Mouse (Mus musculus): ENCODE measurements around the gene Ercc2. TPM values are rescaled to one million over a fixed set of nuclear protein-coding genes. Genes with fewer than 3 reads are reported as not detected.

Ercc2 gene
- polyA plus RNA-seq, 1 experiment from 2014 or later, result 25.2 TPM

- DNase-seq (ENCODE audit: low spot score) (no peak), ATAC-seq (replicated peaks; ENCODE audit: low FRiP score) (no peak)
- Histone ChIP-seq H3K27me3 (ENCODE audit: control insufficient read depth, insufficient read depth, low read length) (no peaks in the 10 kb centered on the region), H3K36me3 (ENCODE audit: control insufficient read depth, insufficient read depth, low read length) (peaks cover 21% of the 10 kb centered on the region), H3K9me3 (ENCODE audit: control insufficient read depth, low read length) (no peaks in the 10 kb centered on the region), H3K4me1 (replicated peaks; ENCODE audit: control insufficient read depth, insufficient read depth, low read length) (no peaks in the 10 kb centered on the region), H3K27ac (ENCODE audit: low read depth, low read length) (no peak overlapping the region), H3K4me2 (ENCODE audit: low read depth, low read length, severe bottlenecking) (no peak overlapping the region), H3K4me3 (ENCODE audit: low read depth, low read length) (no peak overlapping the region), H3K9ac (ENCODE audit: low read length) (no peak overlapping the region)
- WGBS, result 82% methylated on average over 9 of the region's 9 CpGs
Observed at GRCm38 (mm10) chr7:19437048-19437447, 55.2 kb downstream of the Ercc2 start.

- H3K36me3 ChIP-seq (ENCODE audit: control insufficient read depth, insufficient read depth, low read length), result peaks cover 3% of the 10 kb centered on the region; the same call in 1 of the 2 replicates
- ATAC-seq (replicated peaks; ENCODE audit: low FRiP score) (no peak), DNase-seq (ENCODE audit: low spot score) (no peak)
- no peaks in the 10 kb centered on the region for H3K27me3 ChIP-seq (ENCODE audit: control insufficient read depth, insufficient read depth, low read length)
- H3K4me2 ChIP-seq (ENCODE audit: low read depth, low read length, severe bottlenecking), result no peak overlapping the region
- H3K27ac ChIP-seq (ENCODE audit: low read depth, low read length), result no peak overlapping the region
- no peaks in the 10 kb centered on the region for H3K4me1 ChIP-seq (replicated peaks; ENCODE audit: control insufficient read depth, insufficient read depth, low read length)
- H3K4me3 ChIP-seq (ENCODE audit: low read depth, low read length), result no peak overlapping the region
- H3K9ac ChIP-seq (ENCODE audit: low read length), result no peak overlapping the region
- 91% methylated on average over 9 of the region's 9 CpGs for WGBS
- no peaks in the 10 kb centered on the region for H3K9me3 ChIP-seq (ENCODE audit: control insufficient read depth, low read length)
Observed at GRCm38 (mm10) chr7:19441448-19442091, 59.8 kb downstream of the Ercc2 start.

- 47% methylated on average over 3 of the region's 3 CpGs for WGBS
- ATAC-seq (replicated peaks; ENCODE audit: low FRiP score), result no peak; the same call in 1 of the 2 replicates
- H3K27me3 ChIP-seq (ENCODE audit: control insufficient read depth, insufficient read depth, low read length), result no peaks in the 10 kb centered on the region
- peak; percentile 87 for DNase-seq (ENCODE audit: low spot score)
- peaks cover 3% of the 10 kb centered on the region; the same call in 1 of the 2 replicates for H3K36me3 ChIP-seq (ENCODE audit: control insufficient read depth, insufficient read depth, low read length)
- no peak overlapping the region for H3K4me3 ChIP-seq (ENCODE audit: low read depth, low read length)
- no peaks in the 10 kb centered on the region for H3K9me3 ChIP-seq (ENCODE audit: control insufficient read depth, low read length)
- H3K9ac ChIP-seq (ENCODE audit: low read length), result no peak overlapping the region
- H3K27ac ChIP-seq (ENCODE audit: low read depth, low read length), result no peak overlapping the region
- H3K4me1 ChIP-seq (replicated peaks; ENCODE audit: control insufficient read depth, insufficient read depth, low read length), result no peaks in the 10 kb centered on the region
- no peak overlapping the region for H3K4me2 ChIP-seq (ENCODE audit: low read depth, low read length, severe bottlenecking)
Observed at GRCm38 (mm10) chr7:19443344-19443743, 61.5 kb downstream of the Ercc2 start.

- Histone ChIP-seq H3K4me3 (ENCODE audit: low read depth, low read length) (no peak overlapping the region), H3K27me3 (ENCODE audit: control insufficient read depth, insufficient read depth, low read length) (no peaks in the 10 kb centered on the region), H3K36me3 (ENCODE audit: control insufficient read depth, insufficient read depth, low read length) (peaks cover 3% of the 10 kb centered on the region; the same call in 1 of the 2 replicates), H3K4me2 (ENCODE audit: low read depth, low read length, severe bottlenecking) (no peak overlapping the region), H3K27ac (ENCODE audit: low read depth, low read length) (no peak overlapping the region), H3K9ac (ENCODE audit: low read length) (no peak overlapping the region), H3K4me1 (replicated peaks; ENCODE audit: control insufficient read depth, insufficient read depth, low read length) (no peaks in the 10 kb centered on the region), H3K9me3 (ENCODE audit: control insufficient read depth, low read length) (no peaks in the 10 kb centered on the region)
- ATAC-seq (replicated peaks; ENCODE audit: low FRiP score) (no peak), DNase-seq (ENCODE audit: low spot score) (no peak)
- WGBS, result 91% methylated on average over 12 of the region's 12 CpGs
Observed at GRCm38 (mm10) chr7:19444801-19445200, 63.0 kb downstream of the Ercc2 start.

MicroRNAs encoded within 50 kb of the gene (microRNA counts, 519-probe panel; counts per million panel counts)
- microRNA mmu-miR-343, result 31.2 counts per million

Small RNAs within 50 kb of the gene (microRNA-seq; reads per million reads assigned to microRNA genes)
- gene Mir343 (ENCODE audit: insufficient number of aligned reads), result not detected

Other genes with a start within 250 kb of the Ercc2 start
- 13.8 and 13.9 TPM in 2 replicates for gene Qpctl, start 232.7 kb upstream of the Ercc2 start, polyA plus RNA-seq (2014; fragmentation: Nextera tagmentation; extraction: Ambion mirVana)
- 154 and 158 TPM in 2 replicates for gene Snrpd2, start 232.3 kb upstream of the Ercc2 start, polyA plus RNA-seq (2014; fragmentation: Nextera tagmentation; extraction: Ambion mirVana)
- gene Gipr, start 215.9 kb upstream of the Ercc2 start, polyA plus RNA-seq (2014; fragmentation: Nextera tagmentation; extraction: Ambion mirVana), result 0.56 and 0.75 TPM in 2 replicates
- gene Eml2, start 205.6 kb upstream of the Ercc2 start, polyA plus RNA-seq (2014; fragmentation: Nextera tagmentation; extraction: Ambion mirVana), result 2.0 and 2.1 TPM in 2 replicates
- gene Gpr4, start 169.5 kb upstream of the Ercc2 start, polyA plus RNA-seq (2014; fragmentation: Nextera tagmentation; extraction: Ambion mirVana), result 1.6 and 2.5 TPM in 2 replicates
- gene Opa3, start 153.7 kb upstream of the Ercc2 start, polyA plus RNA-seq (2014; fragmentation: Nextera tagmentation; extraction: Ambion mirVana), result 54.1 and 59.8 TPM in 2 replicates
- 52.8 and 53.0 TPM in 2 replicates for gene Vasp, start 110.2 kb upstream of the Ercc2 start, polyA plus RNA-seq (2014; fragmentation: Nextera tagmentation; extraction: Ambion mirVana)
- gene Ppm1n, start 101.9 kb upstream of the Ercc2 start, polyA plus RNA-seq (2014; fragmentation: Nextera tagmentation; extraction: Ambion mirVana), result 0.44 TPM in 1 of 2 replicates, not detected in the other
- gene Rtn2, start 99.4 kb upstream of the Ercc2 start, polyA plus RNA-seq (2014; fragmentation: Nextera tagmentation; extraction: Ambion mirVana), result 47.3 and 54.7 TPM in 2 replicates
- not detected in 2 replicates for gene Fosb, start 72.0 kb upstream of the Ercc2 start, polyA plus RNA-seq (2014; fragmentation: Nextera tagmentation; extraction: Ambion mirVana)
- gene Ercc1, start 37.2 kb upstream of the Ercc2 start, polyA plus RNA-seq (2014; fragmentation: Nextera tagmentation; extraction: Ambion mirVana), result 94.4 and 100 TPM in 2 replicates
- gene Cd3eap, start 22.5 kb upstream of the Ercc2 start, polyA plus RNA-seq (2014; fragmentation: Nextera tagmentation; extraction: Ambion mirVana), result 23.2 and 24.0 TPM in 2 replicates
- 5.8 and 6.4 TPM in 2 replicates for gene Ppp1r13l, start 22.3 kb upstream of the Ercc2 start, polyA plus RNA-seq (2014; fragmentation: Nextera tagmentation; extraction: Ambion mirVana)
- gene Klc3, start 22.1 kb downstream of the Ercc2 start, polyA plus RNA-seq (2014; fragmentation: Nextera tagmentation; extraction: Ambion mirVana), result 2.0 and 2.8 TPM in 2 replicates
- not detected in 2 replicates for gene Ckm, start 22.8 kb downstream of the Ercc2 start, polyA plus RNA-seq (2014; fragmentation: Nextera tagmentation; extraction: Ambion mirVana)
- 11.0 and 13.2 TPM in 2 replicates for gene Mark4, start 76.8 kb downstream of the Ercc2 start, polyA plus RNA-seq (2014; fragmentation: Nextera tagmentation; extraction: Ambion mirVana)
- gene Exoc3l2, start 81.3 kb downstream of the Ercc2 start, polyA plus RNA-seq (2014; fragmentation: Nextera tagmentation; extraction: Ambion mirVana), result 1.2 and 1.4 TPM in 2 replicates
- 2.9 and 4.5 TPM in 2 replicates for gene Bloc1s3, start 126.4 kb downstream of the Ercc2 start, polyA plus RNA-seq (2014; fragmentation: Nextera tagmentation; extraction: Ambion mirVana)
- gene Trappc6a, start 126.4 kb downstream of the Ercc2 start, polyA plus RNA-seq (2014; fragmentation: Nextera tagmentation; extraction: Ambion mirVana), result 43.7 and 54.1 TPM in 2 replicates
- gene Nkpd1, start 135.8 kb downstream of the Ercc2 start, polyA plus RNA-seq (2014; fragmentation: Nextera tagmentation; extraction: Ambion mirVana), result 0.11 TPM in 1 of 2 replicates, not detected in the other
- 5.1 and 7.8 TPM in 2 replicates for gene Ppp1r37, start 181.1 kb downstream of the Ercc2 start, polyA plus RNA-seq (2014; fragmentation: Nextera tagmentation; extraction: Ambion mirVana)
- gene Zfp296, start 195.3 kb downstream of the Ercc2 start, polyA plus RNA-seq (2014; fragmentation: Nextera tagmentation; extraction: Ambion mirVana), result 0.40 and 0.47 TPM in 2 replicates
- gene Gemin7, start 195.6 kb downstream of the Ercc2 start, polyA plus RNA-seq (2014; fragmentation: Nextera tagmentation; extraction: Ambion mirVana), result 151 and 156 TPM in 2 replicates
- gene Clasrp, start 222.5 kb downstream of the Ercc2 start, polyA plus RNA-seq (2014; fragmentation: Nextera tagmentation; extraction: Ambion mirVana), result 59.7 and 64.1 TPM in 2 replicates
- 2.9 and 3.7 TPM in 2 replicates for gene Relb, start 247.4 kb downstream of the Ercc2 start, polyA plus RNA-seq (2014; fragmentation: Nextera tagmentation; extraction: Ambion mirVana)